Mouse (Mus musculus) thymus, postnatal 14 days (tissue): ENCODE measurements around the gene Nos1ap.

Experiments
- DNase-seq: peaks from one replicate; pipeline ENCODE4 v3.0.0; 2021

Nos1ap gene

DNA sequence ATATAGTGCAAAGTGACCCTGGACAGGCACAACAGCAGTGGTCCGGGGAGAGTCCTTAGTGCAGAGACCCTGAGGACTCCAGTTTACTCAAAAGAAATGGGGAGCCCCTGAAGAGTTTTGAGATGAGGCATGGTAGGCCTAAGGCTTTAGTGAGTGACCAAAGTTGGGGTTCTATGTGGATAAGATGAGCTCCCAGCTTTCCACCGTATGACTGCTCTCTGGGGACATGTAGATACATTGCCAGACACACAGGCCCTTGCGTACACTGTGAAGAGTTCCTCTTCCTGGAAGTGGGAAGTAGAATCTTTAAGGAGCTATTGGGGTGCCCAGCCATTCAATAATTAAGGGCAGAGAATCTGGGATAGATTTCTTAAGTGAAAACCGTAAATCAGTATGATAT lies 90.2 kb downstream of the Nos1ap start:
- no peak for DNase-seq

DNA sequence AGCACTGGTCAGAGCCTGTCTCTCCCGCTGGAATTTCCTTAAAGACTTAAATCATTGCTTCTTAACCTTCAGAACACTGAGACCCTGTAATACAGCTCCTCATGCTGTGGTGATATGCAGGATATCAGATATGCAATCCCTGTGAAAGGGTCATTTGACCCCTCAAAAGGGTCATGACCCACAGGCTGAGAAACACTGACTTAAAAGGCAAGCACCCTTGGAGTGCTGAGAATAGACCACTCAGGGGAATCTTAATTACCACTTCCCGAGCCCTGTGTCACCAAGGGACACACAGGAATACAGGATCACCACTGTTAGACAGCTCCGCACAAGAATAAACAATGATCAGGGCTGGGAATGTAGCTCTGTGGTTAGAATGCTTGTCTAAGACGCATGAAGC lies 91.0 kb downstream of the Nos1ap start:
- DNase-seq = no peak

GRCm38 (mm10) chr1:170496221-170496620 lies 93.4 kb downstream of the Nos1ap start:
- DNase-seq = no peak

DNA sequence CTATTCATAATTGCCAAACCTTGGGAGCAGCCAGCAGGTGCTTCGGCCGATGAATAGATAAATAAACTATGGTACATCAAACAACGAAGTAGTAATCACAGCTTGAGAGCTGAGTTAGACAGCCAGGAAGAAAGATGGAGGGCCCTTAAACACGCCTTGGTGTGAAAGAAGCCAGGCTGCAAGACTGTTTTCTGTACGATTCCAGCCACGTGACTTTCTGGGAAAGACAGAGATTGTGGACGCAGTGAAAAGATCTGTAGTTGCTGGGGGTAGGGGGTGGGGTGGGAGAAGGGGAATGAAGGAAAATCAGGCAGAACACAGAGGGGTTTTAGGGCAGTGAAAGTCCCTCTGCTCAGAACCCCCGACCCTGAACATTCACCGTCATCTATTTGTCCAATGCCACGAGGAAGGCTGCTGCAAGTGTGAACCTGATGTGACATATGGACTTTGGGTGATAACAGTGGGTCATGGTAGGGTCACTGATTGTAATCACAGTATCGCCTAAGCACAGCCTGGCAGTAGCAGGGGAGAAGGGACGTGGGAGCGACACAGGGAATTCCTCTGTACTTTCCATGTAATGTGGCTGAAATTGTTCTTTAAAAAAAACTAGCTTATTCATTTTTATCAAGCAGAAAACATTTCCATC lies 94.0 kb downstream of the Nos1ap start:
- DNase-seq = no peak

DNA sequence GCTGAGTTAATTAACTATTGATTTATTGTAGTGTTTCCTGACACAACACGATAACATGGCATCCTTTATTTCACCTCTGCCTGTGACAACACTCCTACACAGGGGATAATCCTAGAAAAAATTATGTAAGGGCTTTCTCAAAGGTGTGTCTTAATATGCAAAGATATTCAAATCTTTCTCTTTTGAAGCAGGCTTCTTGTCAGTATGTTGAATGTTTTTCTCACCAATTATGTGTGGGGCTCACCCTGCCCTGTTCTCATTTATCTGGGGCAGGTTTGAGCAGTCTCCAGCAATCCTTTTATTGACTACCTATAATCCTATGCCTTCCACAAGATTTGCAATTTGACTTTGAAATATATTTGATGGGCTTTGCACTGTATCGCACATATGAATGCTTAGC lies 97.1 kb downstream of the Nos1ap start:
- DNase-seq = no peak

DNA sequence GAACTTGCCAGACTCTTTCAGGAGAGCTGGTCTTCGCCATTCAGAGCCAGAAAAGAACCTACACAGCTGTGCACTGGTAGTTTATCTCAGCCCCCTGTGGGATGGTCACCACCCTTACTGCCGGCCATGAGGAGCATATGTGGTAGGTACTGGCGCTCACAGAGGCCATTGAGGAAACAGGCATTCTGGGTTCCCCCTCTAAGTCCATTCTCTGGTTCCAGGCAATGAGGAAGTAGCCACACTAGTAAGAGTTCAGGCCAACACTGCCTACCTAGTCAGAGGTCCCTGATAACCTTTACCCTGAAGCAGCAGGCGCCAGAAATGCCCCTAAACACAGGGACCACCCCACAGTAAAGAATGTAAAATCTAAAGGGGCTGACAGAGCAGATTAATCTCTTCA lies 97.6 kb downstream of the Nos1ap start:
- DNase-seq = no peak

GRCm38 (mm10) chr1:170489936-170490335 lies 99.7 kb downstream of the Nos1ap start:
- DNase-seq = no peak

DNA sequence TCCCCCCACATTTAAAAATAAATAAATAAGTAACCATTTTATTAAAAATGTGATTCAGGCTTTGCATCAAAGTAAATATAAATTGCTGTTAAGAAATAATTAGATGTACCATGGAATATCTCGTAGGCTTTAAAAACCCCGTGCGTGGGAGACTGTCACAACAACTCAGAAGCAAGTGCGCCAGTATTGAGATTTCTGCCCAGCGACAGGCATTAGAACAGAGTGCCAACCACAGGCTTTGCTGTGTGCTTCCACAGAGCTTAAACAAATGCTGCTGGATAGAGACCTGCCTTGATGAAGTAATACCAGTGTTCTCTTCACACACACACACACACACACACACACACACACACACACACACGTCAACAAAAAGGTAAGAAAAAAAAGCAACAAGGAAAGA lies 100.2 kb downstream of the Nos1ap start:
- no peak for DNase-seq

GRCm38 (mm10) chr1:170485119-170485518 lies 104.5 kb downstream of the Nos1ap start:
- no peak for DNase-seq

DNA sequence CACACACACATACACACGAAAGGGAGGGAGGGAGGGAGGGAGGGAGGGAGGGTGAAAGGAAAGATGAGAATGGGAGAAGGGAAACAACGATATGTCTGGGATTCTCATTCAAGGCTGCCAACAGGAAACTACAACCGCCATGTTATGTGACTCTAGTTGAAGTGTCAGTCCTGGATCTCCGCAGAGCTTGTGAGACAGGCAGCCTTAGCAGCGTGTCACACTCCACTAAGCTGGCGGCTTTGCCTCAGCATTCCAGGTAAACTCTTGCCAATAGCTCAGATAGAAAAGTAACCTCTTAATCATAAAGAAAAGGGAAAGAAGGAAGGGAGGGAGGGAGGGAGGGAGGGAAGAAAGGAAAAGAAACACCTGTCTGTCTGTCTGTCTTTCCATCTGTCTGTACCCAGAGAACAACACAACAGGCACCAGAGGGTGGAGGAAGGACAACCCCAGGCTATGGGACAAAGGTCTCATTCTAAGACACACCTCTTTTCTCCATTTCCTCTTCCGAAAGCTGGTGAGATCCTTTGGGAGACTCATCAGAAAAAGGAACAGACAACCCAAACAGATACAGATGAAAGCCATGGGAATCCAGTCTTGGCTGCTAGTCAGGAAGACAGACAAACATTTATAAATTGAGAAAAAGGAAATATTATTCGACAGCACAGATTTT lies 107.3 kb downstream of the Nos1ap start:
- no peak for DNase-seq

GRCm38 (mm10) chr1:170481093-170481492 lies 108.6 kb downstream of the Nos1ap start:
- no peak for DNase-seq

DNA sequence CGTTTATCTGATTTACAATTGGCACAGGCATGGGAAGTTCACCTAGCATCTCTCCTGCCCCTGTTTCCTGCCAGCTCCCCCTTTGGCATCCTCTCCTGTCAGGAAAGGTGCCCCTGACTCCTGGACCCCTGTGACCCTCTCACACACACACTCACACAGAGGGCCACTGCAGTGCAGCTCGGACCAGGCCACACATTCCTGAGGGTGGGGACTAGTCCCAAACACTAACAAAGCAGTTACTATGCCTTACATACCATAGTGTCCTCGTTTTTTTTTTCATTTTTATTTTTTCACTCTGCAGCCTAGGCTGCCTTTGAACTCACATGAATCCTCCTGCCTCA lies 110.2 kb downstream of the Nos1ap start:
- DNase-seq = no peak

GRCm38 (mm10) chr1:170478791-170479457 lies 110.7 kb downstream of the Nos1ap start:
- no peak for DNase-seq

GRCm38 (mm10) chr1:170477636-170478600 lies 111.7 kb downstream of the Nos1ap start:
- no peak for DNase-seq

- DNase-seq = no peak
These were observed 116.2 kb downstream of the Nos1ap start for GRCm38 (mm10) chr1:170473460-170473859.

DNA sequence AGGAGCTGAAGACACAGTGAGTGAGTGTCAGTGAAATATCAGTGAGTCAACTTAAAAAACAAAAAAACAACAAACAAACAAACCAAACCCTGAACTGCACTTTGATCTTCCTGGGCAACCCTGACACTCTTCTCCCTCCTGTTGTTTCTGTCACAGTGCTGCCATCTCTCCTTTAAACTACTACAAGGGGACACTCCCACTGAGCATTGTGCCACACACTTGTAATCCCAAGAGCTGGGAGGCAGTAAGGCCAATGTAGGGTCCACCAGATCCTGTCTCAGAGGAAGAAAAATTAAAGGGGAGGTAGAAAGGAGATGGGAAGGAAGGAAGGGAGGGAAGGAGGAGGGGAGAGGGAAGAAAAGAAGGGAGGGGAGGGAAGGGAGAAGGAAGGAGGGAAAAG lies 116.8 kb downstream of the Nos1ap start:
- DNase-seq = no peak

DNA sequence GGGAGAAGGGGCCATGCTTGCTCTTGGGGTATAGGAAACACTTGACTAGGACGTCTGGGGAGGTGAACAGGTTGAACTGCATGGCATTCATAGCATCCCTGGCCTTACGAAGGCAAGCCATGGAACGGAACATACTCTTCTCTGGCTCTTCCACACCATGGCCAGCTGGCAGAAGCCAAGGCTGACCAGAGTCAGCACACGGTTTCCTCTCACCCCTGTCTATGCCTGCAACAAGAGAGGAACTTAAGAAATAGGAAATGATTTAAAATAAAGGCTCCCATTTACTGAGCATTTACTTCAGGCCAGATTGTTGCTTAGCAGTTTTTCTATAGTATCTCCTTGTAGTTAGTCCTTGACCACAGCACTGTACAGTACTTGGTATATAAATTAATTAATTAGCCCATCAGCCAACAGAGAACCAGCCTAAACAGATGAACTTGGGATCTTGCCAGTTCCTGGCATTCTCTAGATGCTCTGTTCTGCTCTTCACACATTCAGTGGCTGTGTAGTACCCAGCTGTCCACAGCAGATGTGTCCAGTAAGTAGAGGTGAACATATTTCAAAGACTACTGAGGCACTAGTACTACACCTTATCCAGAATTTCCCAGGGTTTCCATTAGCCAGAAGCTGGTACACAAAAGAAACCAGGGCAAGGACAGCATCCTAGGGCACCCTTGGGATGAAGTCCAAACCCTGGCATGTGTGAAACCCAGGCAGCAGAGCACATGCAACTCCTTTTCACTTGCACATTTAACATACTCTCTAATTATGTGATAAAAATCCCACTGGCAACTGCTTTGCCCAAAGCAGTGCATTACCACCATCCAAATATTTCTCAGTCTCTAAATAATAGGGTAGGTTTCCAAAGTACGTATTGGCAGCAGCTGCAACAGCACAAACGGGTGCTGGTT lies 123.3 kb downstream of the Nos1ap start:
- DNase-seq = no peak

DNA sequence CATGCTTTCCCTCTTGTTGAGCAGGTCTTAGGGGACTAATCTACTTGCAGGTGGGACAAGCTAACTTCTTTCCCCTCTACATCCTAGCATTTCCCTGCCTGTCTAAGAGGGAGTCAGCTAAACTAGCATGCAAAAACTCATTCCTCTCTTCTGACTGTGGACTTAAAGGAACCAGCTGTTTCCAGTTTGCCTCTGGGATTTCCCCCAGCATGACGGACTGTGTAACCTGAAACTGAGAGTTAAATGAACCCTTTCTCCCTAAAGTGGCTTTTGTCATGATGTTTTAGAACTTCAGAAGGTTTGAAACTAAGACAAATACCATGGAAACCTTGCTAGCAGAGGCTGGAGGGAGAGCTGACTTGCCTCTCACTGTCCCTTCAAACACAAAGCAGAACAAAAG lies 127.5 kb downstream of the Nos1ap start:
- DNase-seq = no peak

DNA sequence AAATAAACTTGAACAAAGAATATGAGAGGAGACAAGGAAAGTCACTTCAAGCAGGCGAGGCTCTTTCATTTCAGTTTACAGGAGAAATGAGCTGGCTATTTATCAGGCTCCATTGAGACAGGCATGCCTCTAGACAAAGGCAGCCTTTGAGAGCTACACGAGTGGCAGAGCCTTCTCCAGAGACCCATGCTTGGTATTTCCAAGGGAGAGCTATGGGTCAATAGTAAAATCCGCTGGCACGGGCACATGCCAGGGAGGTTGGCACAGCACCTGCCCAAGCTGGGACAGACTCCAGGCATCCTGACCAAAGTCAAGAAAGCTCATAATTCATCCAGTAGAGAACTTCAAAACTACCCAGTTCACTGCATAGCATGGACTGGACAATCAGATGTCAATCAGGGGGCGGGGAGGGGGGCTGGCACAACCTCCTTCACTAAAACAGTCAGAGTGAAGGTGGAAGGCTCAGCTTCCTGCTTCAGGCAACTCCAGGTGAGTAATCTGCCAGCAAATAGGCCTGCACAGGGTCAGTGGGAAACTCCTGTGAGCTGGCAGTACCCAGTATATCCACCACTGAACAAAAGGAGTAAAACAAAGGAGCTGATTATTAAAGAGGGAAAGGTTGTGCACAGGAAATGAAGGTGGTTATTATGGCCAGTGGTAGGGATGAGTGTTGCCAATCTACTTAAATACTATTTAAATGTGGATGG lies 129.6 kb downstream of the Nos1ap start:
- DNase-seq = no peak

- DNase-seq = no peak
These were observed 132.0 kb downstream of the Nos1ap start for GRCm38 (mm10) chr1:170457673-170458072.

DNA sequence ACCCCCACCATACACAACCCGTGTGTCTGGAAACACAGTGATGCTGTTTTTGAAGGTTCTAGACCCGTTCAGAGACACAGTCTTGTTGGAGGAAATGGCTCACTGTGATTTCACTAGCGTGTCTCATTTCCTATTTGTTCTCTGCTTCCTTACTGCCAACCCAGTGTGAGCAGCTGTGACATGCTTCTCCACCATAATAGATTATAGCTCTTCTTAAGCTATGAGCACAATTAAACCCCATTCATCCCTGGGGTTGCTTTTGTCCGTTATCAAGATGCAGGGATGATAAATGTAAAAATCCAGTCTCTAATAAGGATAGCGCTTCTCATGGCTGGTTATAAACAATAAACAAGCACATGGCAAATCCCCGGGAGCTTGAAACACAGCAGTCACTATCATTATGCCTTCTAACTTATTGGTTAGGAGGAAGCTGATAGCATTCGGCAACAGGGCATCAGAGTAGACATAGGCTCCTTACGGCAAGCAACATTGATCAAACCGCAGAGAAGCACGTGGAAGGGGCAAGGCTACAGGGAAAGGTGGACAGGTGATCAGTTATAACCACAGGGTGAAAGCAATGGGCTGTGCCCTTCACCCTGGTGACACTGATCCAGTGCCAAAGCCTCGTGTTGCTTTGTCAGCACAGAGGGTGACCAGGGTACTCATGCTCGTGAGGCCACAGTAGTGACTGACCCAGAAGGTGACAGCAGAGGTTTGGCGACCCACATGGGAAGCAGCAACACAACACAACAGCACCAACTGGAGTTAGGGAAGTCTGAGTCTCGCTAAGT lies 133.6 kb downstream of the Nos1ap start:
- DNase-seq = no peak
